Mouse (Mus musculus) forebrain, postnatal 0 days (tissue): ENCODE data around the gene Melk. TPM values are rescaled to one million over a fixed set of nuclear protein-coding genes. Genes with fewer than 3 reads are reported as not detected.

ENCODE experiments used
- ATAC-seq: fragments of 200-750 bp; cut with Nextera tagmentation; 2 replicates; pipeline ENCODE4 v1.8.0; 2017; ENCODE audit warnings: mild to moderate bottlenecking, moderate library complexity
- DNase-seq: peaks from one replicate; pipeline ENCODE4 v3.0.0-alpha.2; 2015
- H3K27ac ChIP-seq: fragments of 300-500 bp; sonication (generic); 2 replicates; pipeline ENCODE4 v1.5.1; 2014; ENCODE audit warnings: low read depth, mild to moderate bottlenecking, antibody characterized with exemption, low read length, moderate library complexity, mixed read lengths
- H3K27me3 ChIP-seq: fragments of 300-500 bp; sonication (generic); 2 replicates; pipeline ENCODE4 v1.6.1; 2014; ENCODE audit warnings: mild to moderate bottlenecking, low read length, mixed read lengths; ENCODE audit not compliant: insufficient read depth
- H3K36me3 ChIP-seq: fragments of 300-500 bp; sonication (generic); 2 replicates; pipeline ENCODE4 v1.6.1; 2014; ENCODE audit warnings: mild to moderate bottlenecking, moderate library complexity; ENCODE audit not compliant: insufficient read depth
- H3K4me1 ChIP-seq: fragments of 300-500 bp; sonication (generic); 2 replicates; pipeline ENCODE4 v1.6.1; 2014; ENCODE audit warnings: antibody characterized with exemption; ENCODE audit not compliant: insufficient read depth
- H3K4me2 ChIP-seq: fragments of 300-500 bp; sonication (generic); 2 replicates; pipeline ENCODE4 v1.6.1; 2014; ENCODE audit warnings: low read depth, mild to moderate bottlenecking, moderate library complexity
- H3K4me3 ChIP-seq: fragments of 300-500 bp; sonication (generic); 2 replicates; pipeline ENCODE4 v1.5.1; 2014; ENCODE audit warnings: low read depth, low read length, mixed read lengths
- H3K9ac ChIP-seq: fragments of 300-500 bp; sonication (generic); 2 replicates; pipeline ENCODE4 v1.6.1; 2014; ENCODE audit warnings: mild to moderate bottlenecking
- H3K9me3 ChIP-seq: fragments of 300-500 bp; sonication (generic); 2 replicates; pipeline ENCODE4 v1.6.1; 2016; ENCODE audit warnings: low read length
- CTCF ChIP-seq: sonication (generic); IDR thresholded peaks from 2 replicates; pipeline ENCODE4 v1.5.1; 2016; ENCODE audit warnings: antibody characterized with exemption, control low read depth, low read depth
- WGBS: fragments of 180-500 bp; shearing (Covaris S2); extraction: QIAGEN DNeasy Blood & Tissue Kit; methylation state at CpG from one replicate; pipeline ENCODE4 v1.1.7; 2014; 5-methylcytosine and 5-hydroxymethylcytosine counted together
- polyA plus RNA-seq: library from polyadenylated mRNA; unstranded; fragments of >200 nt; fragmentation: Nextera tagmentation; extraction: Ambion mirVana; gene quantifications from 2 replicates; pipeline ENCODE4 v1.2.1, GENCODE M21; 2015
- total RNA-seq: library from RNA; depleted of rRNA; stranded (reverse); fragments of >200 nt; gene quantifications from 2 replicates; pipeline ENCODE4 v1.2.3, GENCODE M21; 2014

Gene Melk
- total and polyA plus RNA-seq, 2 experiments from 2014 or later: 4.2 to 4.7 TPM

GRCm38 (mm10) chr4:44295837-44296236 is 4.8 kb upstream of the Melk start:
- Histone ChIP-seq H3K27me3 (no peaks in the 10 kb centered on the region), H3K4me1 (no peaks in the 10 kb centered on the region), H3K4me2 (no peak overlapping the region), H3K27ac (no peak overlapping the region), H3K4me3 (no peak overlapping the region), H3K9me3 (no peaks in the 10 kb centered on the region), H3K9ac (no peak overlapping the region), H3K36me3 (no peaks in the 10 kb centered on the region)
- WGBS: 37% methylated on average over 1 of the region's 1 CpGs
- ATAC-seq: no peak
- TF ChIP-seq CTCF: no peak
- no peak for DNase-seq

- no peak overlapping the region for H3K4me3 ChIP-seq
- H3K4me1 ChIP-seq: no peaks in the 10 kb centered on the region
- WGBS: 95% methylated on average over 7 of the region's 7 CpGs
- no peaks in the 10 kb centered on the region for H3K36me3 ChIP-seq
- H3K4me2 ChIP-seq: no peak overlapping the region
- TF ChIP-seq CTCF: no peak
- no peaks in the 10 kb centered on the region for H3K9me3 ChIP-seq
- H3K27me3 ChIP-seq: no peaks in the 10 kb centered on the region
- H3K27ac ChIP-seq: no peak overlapping the region
- ATAC-seq (no peak), DNase-seq (no peak)
- no peak overlapping the region for H3K9ac ChIP-seq
These were observed 5.9 kb downstream of the Melk start for GRCm38 (mm10) chr4:44306585-44306984.

- Histone ChIP-seq H3K4me3 (no peak overlapping the region), H3K36me3 (no peaks in the 10 kb centered on the region)
- no peak for DNase-seq
These were observed 9.8 kb downstream of the Melk start for GRCm38 (mm10) chr4:44310429-44310828.

GRCm38 (mm10) chr4:44310911-44311310 is 10.2 kb downstream of the Melk start:
- ATAC-seq (no peak), DNase-seq (no peak)
- WGBS: 80% methylated on average over 4 of the region's 4 CpGs
- Histone ChIP-seq H3K27me3 (no peaks in the 10 kb centered on the region), H3K4me2 (no peak overlapping the region), H3K36me3 (no peaks in the 10 kb centered on the region), H3K9me3 (no peaks in the 10 kb centered on the region), H3K4me1 (no peaks in the 10 kb centered on the region), H3K27ac (no peak overlapping the region), H3K4me3 (no peak overlapping the region), H3K9ac (no peak overlapping the region)
- no peak for TF ChIP-seq CTCF

More at GRCm38 (mm10) chr4:44310429-44310828, 9.8 kb downstream of the Melk start:
- ATAC-seq: no peak
- H3K27me3 ChIP-seq: no peaks in the 10 kb centered on the region
- no peak overlapping the region for H3K4me2 ChIP-seq
- WGBS: 74% methylated on average over 4 of the region's 4 CpGs
- H3K9me3 ChIP-seq: no peaks in the 10 kb centered on the region
- no peaks in the 10 kb centered on the region for H3K4me1 ChIP-seq
- H3K9ac ChIP-seq: no peak overlapping the region
- TF ChIP-seq CTCF: peak; percentile 70
- H3K27ac ChIP-seq: no peak overlapping the region

- no peak overlapping the region for H3K9ac ChIP-seq
- H3K4me1 ChIP-seq: no peaks in the 10 kb centered on the region
- H3K27ac ChIP-seq: no peak overlapping the region
- DNase-seq (no peak), ATAC-seq (no peak)
- no peaks in the 10 kb centered on the region for H3K27me3 ChIP-seq
- H3K9me3 ChIP-seq: no peaks in the 10 kb centered on the region
- TF ChIP-seq CTCF: no peak
- no peak overlapping the region for H3K4me3 ChIP-seq
- H3K36me3 ChIP-seq: no peaks in the 10 kb centered on the region
- 80% methylated on average over 12 of the region's 12 CpGs for WGBS
- no peak overlapping the region for H3K4me2 ChIP-seq
These were observed 15.7 kb downstream of the Melk start for GRCm38 (mm10) chr4:44316270-44316809.

GRCm38 (mm10) chr4:44320448-44320847 is 19.8 kb downstream of the Melk start:
- no peak overlapping the region for H3K4me3 ChIP-seq
- no peaks in the 10 kb centered on the region for H3K36me3 ChIP-seq
- no peak overlapping the region for H3K27ac ChIP-seq
- H3K27me3 ChIP-seq: no peaks in the 10 kb centered on the region
- no peak overlapping the region for H3K4me2 ChIP-seq
- H3K9ac ChIP-seq: no peak overlapping the region
- DNase-seq (no peak), ATAC-seq (no peak)
- no peaks in the 10 kb centered on the region for H3K4me1 ChIP-seq
- no peaks in the 10 kb centered on the region for H3K9me3 ChIP-seq
- no peak for TF ChIP-seq CTCF
- WGBS: 89% methylated on average over 6 of the region's 6 CpGs

GRCm38 (mm10) chr4:44322124-44322523 is 21.4 kb downstream of the Melk start:
- WGBS: 94% methylated on average over 7 of the region's 7 CpGs
- H3K27ac ChIP-seq: no peak overlapping the region
- DNase-seq (no peak), ATAC-seq (no peak)
- H3K36me3 ChIP-seq: no peaks in the 10 kb centered on the region
- no peak overlapping the region for H3K9ac ChIP-seq
- H3K9me3 ChIP-seq: no peaks in the 10 kb centered on the region
- no peaks in the 10 kb centered on the region for H3K4me1 ChIP-seq
- TF ChIP-seq CTCF: no peak
- no peaks in the 10 kb centered on the region for H3K27me3 ChIP-seq
- no peak overlapping the region for H3K4me2 ChIP-seq
- H3K4me3 ChIP-seq: no peak overlapping the region
